Mouse (Mus musculus) olfactory bulb, adult 2 months (tissue): Measurements from ENCODE around the gene Plk2.

Experiments
- CTCF ChIP-seq: fragments of 200-500 bp; IDR thresholded peaks from 2 replicates; pipeline ENCODE4 v1.5.1; 2012; ENCODE audit warnings: low read depth, mild to moderate bottlenecking, low read length, moderate library complexity; ENCODE audit not compliant: insufficient read depth
- POLR2A ChIP-seq: fragments of 200-500 bp; IDR thresholded peaks from 2 replicates; pipeline ENCODE4 v1.6.1; 2012; ENCODE audit warnings: mild to moderate bottlenecking, low read depth, low read length, moderate library complexity; ENCODE audit not compliant: insufficient read depth

- TF ChIP-seq CTCF (no peak), POLR2A (no peak)
These were observed 41.8 kb downstream of the Plk2 start for GRCm38 (mm10) chr13:110436692-110437091.
